8 mouse cellular contexts compared by ENCODE assay signal in genomic region chr5:43235186-43235785, GRCm38 (mm10). TPM values are rescaled to one million over a fixed set of nuclear protein-coding genes. Genes with fewer than 3 reads are reported as not detected.
DNase-seq lines count a peak whose midpoint lies in the region; ATAC-seq and TF ChIP-seq lines count a peak whose summit lies in the region.

No protein-coding gene starts in this region.

- H3K27ac ChIP-seq in gastrocnemius, adult 2 months, result peak overlapping the region; percentile 97
- H3K27ac ChIP-seq in forebrain, embryonic 11.5 days (ENCODE audit: low read depth, low read length), result peak overlapping the region; percentile 87; the same call in 1 of the 2 replicates
- peak overlapping the region; percentile 98 for H3K27ac ChIP-seq in hindbrain, embryonic 11.5 days (ENCODE audit: low read depth, low read length)

- H3K27me3 ChIP-seq in forebrain, embryonic 11.5 days (ENCODE audit: control insufficient read depth, insufficient read depth, low read length), result peaks cover 3% of the 10 kb centered on the region; the same call in 1 of the 2 replicates
- H3K27me3 ChIP-seq in hindbrain, embryonic 11.5 days (ENCODE audit: control insufficient read depth, insufficient read depth, low read length), result no peaks in the 10 kb centered on the region

- intact Hi-C loops in gastrocnemius, adult 2 months (cut with DNase I), result loop anchor here (5.0 to 10.0 kb wide), 2 partner anchors 210 to 807 kb away; no protein-coding TSS in a partner anchor
- intact Hi-C loops in left cerebral cortex, postnatal 14 days (cut with DNase I), result loop anchor here (10.0 kb wide), 4 partner anchors 120 to 1350 kb away; no protein-coding TSS in a partner anchor

- WGBS in forebrain, embryonic 11.5 days, result 4% methylated on average over 27 of the region's 27 CpGs
- WGBS in hindbrain, embryonic 11.5 days, result 2% methylated on average over 27 of the region's 27 CpGs

- H3K9me3 ChIP-seq in forebrain, embryonic 11.5 days (ENCODE audit: control insufficient read depth, low read length), result no peaks in the 10 kb centered on the region
- no peaks in the 10 kb centered on the region for H3K9me3 ChIP-seq in hindbrain, embryonic 11.5 days (ENCODE audit: control insufficient read depth, low read length)

- peak overlapping the region; percentile 82 for H3K9ac ChIP-seq in forebrain, embryonic 11.5 days (ENCODE audit: low read length)
- H3K9ac ChIP-seq in hindbrain, embryonic 11.5 days (ENCODE audit: low read depth, low read length), result peak overlapping the region; percentile 92

- H3K4me3 ChIP-seq in gastrocnemius, adult 2 months, result peak overlapping the region; percentile 91
- H3K4me3 ChIP-seq in forebrain, embryonic 11.5 days (ENCODE audit: low read depth, low read length), result peak overlapping the region; percentile 82
- peak overlapping the region; percentile 94 for H3K4me3 ChIP-seq in hindbrain, embryonic 11.5 days (ENCODE audit: low read depth, low read length)

- H3K4me1 ChIP-seq in forebrain, embryonic 11.5 days (replicated peaks; ENCODE audit: control insufficient read depth, insufficient read depth, low read length), result no peaks in the 10 kb centered on the region
- no peaks in the 10 kb centered on the region for H3K4me1 ChIP-seq in hindbrain, embryonic 11.5 days (replicated peaks; ENCODE audit: control insufficient read depth, insufficient read depth, low read length)

- DNase-seq in gastrocnemius, adult 2 months, result peak; percentile 53
- DNase-seq in gastrocnemius, postnatal 10 days, result no peak
- peak; percentile 88 for DNase-seq in adrenal gland, adult 2 months
- no peak for DNase-seq in forebrain, embryonic 11.5 days (ENCODE audit: low spot score)
- DNase-seq in hindbrain, embryonic 11.5 days (ENCODE audit: low spot score), result peak; percentile 60
- DNase-seq in left cerebral cortex, postnatal 14 days (ENCODE audit: low spot score in 2 of 2), result peak; percentile 21 to 30
- DNase-seq in spleen, postnatal 36 days (ENCODE audit: low spot score in 2 of 2), result peak; percentile 38 to 46

- TF ChIP-seq CTCF in gastrocnemius, adult 2 months (IDR thresholded peaks at IDR 0.05), result no peak

- no peak for ATAC-seq in forebrain, embryonic 11.5 days (replicated peaks; ENCODE audit: low FRiP score)
- ATAC-seq in hindbrain, embryonic 11.5 days (ENCODE audit: low FRiP score), result no peak
- ATAC-seq in megakaryocyte, adult 5-6 weeks (ENCODE audit: poor library complexity, severe bottlenecking), result peak; percentile 13

- H3K36me3 ChIP-seq in forebrain, embryonic 11.5 days (ENCODE audit: control insufficient read depth, insufficient read depth, low read length), result no peaks in the 10 kb centered on the region
- H3K36me3 ChIP-seq in hindbrain, embryonic 11.5 days (ENCODE audit: control insufficient read depth, insufficient read depth, low read length), result no peaks in the 10 kb centered on the region

- peak overlapping the region; percentile 96 for H3K4me2 ChIP-seq in forebrain, embryonic 11.5 days (ENCODE audit: low read depth, low read length, severe bottlenecking)
- H3K4me2 ChIP-seq in hindbrain, embryonic 11.5 days (replicated peaks; ENCODE audit: low read depth, low read length), result peak overlapping the region; percentile 85

RNA-seq across cellular contexts. Expression of gene Cpeb2, which starts 2.3 kb away (rescaled TPM):
- 10 to 100 TPM; 16.2 to 21.7 TPM for total RNA-seq in gastrocnemius, adult 2 months (2021)
- 1 to 10 TPM; 5.8 to 6.0 TPM for total RNA-seq in gastrocnemius, postnatal 10 days (2021)
- total RNA-seq in adrenal gland, adult 2 months (2021), result 10 to 100 TPM; 20.7 to 53.9 TPM
- polyA plus RNA-seq in adrenal gland, adult 2 months (2012; rRNA removed), result 24.8 and 48.0 TPM in 2 replicates
- polyA plus RNA-seq in forebrain, embryonic 11.5 days (2014; fragmentation: Nextera tagmentation; extraction: Ambion mirVana), result 2.8 and 3.4 TPM in 2 replicates
- polyA plus RNA-seq in hindbrain, embryonic 11.5 days (2014; fragmentation: Nextera tagmentation; extraction: Ambion mirVana), result 6.2 and 6.8 TPM in 2 replicates
- total RNA-seq in left cerebral cortex, postnatal 14 days (2021), result 10 to 100 TPM; 56.6 to 61.6 TPM
- total RNA-seq in megakaryocyte, adult 5-6 weeks (2015), result 18.0 and 20.5 TPM in 2 replicates
- total RNA-seq in megakaryocyte, adult 5-6 weeks (2017), result 6.4 and 9.6 TPM in 2 replicates

Comparison
In these comparisons a context has a peak if more than half of its experiments do, and no peak if none do; other contexts are left out.
1. DNase-seq: peak in gastrocnemius, adult 2 months (single experiment), adrenal gland, adult 2 months (single experiment), hindbrain, embryonic 11.5 days (single experiment), left cerebral cortex, postnatal 14 days (2 of 2) and spleen, postnatal 36 days (2 of 2); none in gastrocnemius, postnatal 10 days (single experiment) and forebrain, embryonic 11.5 days (single experiment).
2. Peak in every context shown above with its lines, with median percentiles within 50 percentile points of each other: H3K27ac ChIP-seq and H3K4me3 ChIP-seq.